Mouse (Mus musculus): Measurements from ENCODE around the gene Tatdn2. TPM values are rescaled to one million over a fixed set of nuclear protein-coding genes. Genes with fewer than 3 reads are reported as not detected.

Tatdn2 gene
- total RNA-seq, 2 experiments from 2014 or later = 70.4 to 71.4 TPM

- intact Hi-C loops (cut with DNase I) = no loop called here
Measured at GRCm38 (mm10) chr6:113748351-113748750, 51.5 kb downstream of the Tatdn2 start.

GRCm38 (mm10) chr6:113749119-113749685, 52.4 kb downstream of the Tatdn2 start:
- intact Hi-C loops (cut with DNase I) = no loop called here
- DNase-seq (ENCODE audit: low spot score in 2 of 2) = no peak

More at GRCm38 (mm10) chr6:113748351-113748750, 51.5 kb downstream of the Tatdn2 start:
- DNase-seq (ENCODE audit: low spot score in 2 of 2) = no peak

Small RNA genes lying within 50 kb of the gene (microRNA-seq; reads per million reads assigned to microRNA genes)
- 2.1 to 2.7 reads per million in 2 experiments for gene Mir7042

Other genes starting within 250 kb of the Tatdn2 start
- under 1 TPM; 0.53 to 0.55 TPM for gene Il17re, start 238.6 kb upstream of the Tatdn2 start, total RNA-seq (2021)
- gene Il17rc, start 225.6 kb upstream of the Tatdn2 start, total RNA-seq (2021) = 1 to 10 TPM; 3.9 to 5.4 TPM
- gene Creld1, start 213.8 kb upstream of the Tatdn2 start, total RNA-seq (2021) = 100 to 1,000 TPM; 107 to 111 TPM
- 10 to 100 TPM; 48.0 to 48.6 TPM for gene Prrt3, start 195.1 kb upstream of the Tatdn2 start, total RNA-seq (2021)
- 10 to 100 TPM; 85.3 to 86.4 TPM for gene Emc3, start 165.4 kb upstream of the Tatdn2 start, total RNA-seq (2021)
- 1 to 10 TPM; 2.2 to 3.2 TPM for gene Fancd2, start 165.4 kb upstream of the Tatdn2 start, total RNA-seq (2021)
- under 1 TPM in 1 of 2 experiments, not detected in 1; 0.42 TPM for gene Fancd2os, start 96.3 kb upstream of the Tatdn2 start, total RNA-seq (2021)
- gene Brk1, start 92.3 kb upstream of the Tatdn2 start, total RNA-seq (2021) = 100 to 1,000 TPM; 236 to 243 TPM
- 10 to 100 TPM; 48.4 to 51.9 TPM for gene Vhl, start 73.1 kb upstream of the Tatdn2 start, total RNA-seq (2021)
- gene Irak2, start 58.6 kb upstream of the Tatdn2 start, total RNA-seq (2021) = 10 to 100 TPM; 19.5 to 23.5 TPM
- not detected for gene Ghrl, start 22.8 kb downstream of the Tatdn2 start, total RNA-seq (2021)
- gene Sec13, start 43.7 kb downstream of the Tatdn2 start, total RNA-seq (2021) = 10 to 100 TPM; 75.4 to 78.0 TPM